Mouse (Mus musculus) liver, postnatal 0 days (tissue): ENCODE measurements around the gene Zcchc3.
"Not testable (repeated sequence)": the region's sequence is repeated elsewhere in the genome, so short reads cannot be mapped to it uniquely, and the experiment has no call there.

ENCODE experiments used
- CTCF ChIP-seq: sonication (generic); IDR thresholded peaks from 2 replicates; pipeline ENCODE4 v1.5.1; 2016; ENCODE audit warnings: antibody characterized with exemption, low read depth
- EP300 ChIP-seq: IDR thresholded peaks from 2 replicates; pipeline ENCODE4 v1.6.1; 2016; ENCODE audit warnings: antibody characterized with exemption, low read depth, mild to moderate bottlenecking

DNA sequence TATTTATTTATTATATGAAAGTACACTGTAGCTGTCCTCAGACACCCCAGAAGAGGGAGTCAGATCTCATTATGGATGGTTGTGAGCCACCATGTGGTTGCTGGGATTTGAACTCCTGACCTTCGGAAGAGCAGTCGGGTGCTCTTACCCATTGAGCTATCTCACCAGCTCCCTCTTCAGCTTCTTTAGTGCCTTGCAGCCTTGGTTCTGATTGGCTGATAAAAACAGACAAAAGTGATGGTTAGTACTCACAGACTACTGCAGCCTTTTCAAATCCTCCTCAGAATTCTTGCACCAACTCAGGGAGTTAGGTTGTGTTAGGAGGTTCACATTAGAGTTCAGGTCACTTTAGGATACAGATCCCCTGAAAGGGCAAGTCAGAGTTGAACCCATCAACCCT lies 13.7 kb upstream of the Zcchc3 start:
- not testable (repeated sequence) for TF ChIP-seq EP300
- TF ChIP-seq CTCF, result peak; percentile 24; the same call in 1 of the 2 replicates
